Mouse (Mus musculus) common myeloid progenitor, adult 5-6 weeks (primary cell): ENCODE measurements around the gene Fgf10. TPM values are rescaled to one million over a fixed set of nuclear protein-coding genes. Genes with fewer than 3 reads are reported as not detected.

Source experiments
- ATAC-seq: replicated peaks from 2 replicates; pipeline ENCODE4 v1.8.0; 2016; ENCODE audit warnings: low read depth, mild to moderate bottlenecking, moderate TSS enrichment, inconsistent platforms; ENCODE audit not compliant: poor library complexity, severe bottlenecking
- total RNA-seq: library from RNA; stranded (forward); fragments of 200-1000, 187-1606 nt; gene quantifications from 2 replicates; pipeline ENCODE4 v1.2.3, GENCODE M21; 2017

The Fgf10 gene
- total RNA-seq, 1 experiment from 2014 or later: not detected

DNA sequence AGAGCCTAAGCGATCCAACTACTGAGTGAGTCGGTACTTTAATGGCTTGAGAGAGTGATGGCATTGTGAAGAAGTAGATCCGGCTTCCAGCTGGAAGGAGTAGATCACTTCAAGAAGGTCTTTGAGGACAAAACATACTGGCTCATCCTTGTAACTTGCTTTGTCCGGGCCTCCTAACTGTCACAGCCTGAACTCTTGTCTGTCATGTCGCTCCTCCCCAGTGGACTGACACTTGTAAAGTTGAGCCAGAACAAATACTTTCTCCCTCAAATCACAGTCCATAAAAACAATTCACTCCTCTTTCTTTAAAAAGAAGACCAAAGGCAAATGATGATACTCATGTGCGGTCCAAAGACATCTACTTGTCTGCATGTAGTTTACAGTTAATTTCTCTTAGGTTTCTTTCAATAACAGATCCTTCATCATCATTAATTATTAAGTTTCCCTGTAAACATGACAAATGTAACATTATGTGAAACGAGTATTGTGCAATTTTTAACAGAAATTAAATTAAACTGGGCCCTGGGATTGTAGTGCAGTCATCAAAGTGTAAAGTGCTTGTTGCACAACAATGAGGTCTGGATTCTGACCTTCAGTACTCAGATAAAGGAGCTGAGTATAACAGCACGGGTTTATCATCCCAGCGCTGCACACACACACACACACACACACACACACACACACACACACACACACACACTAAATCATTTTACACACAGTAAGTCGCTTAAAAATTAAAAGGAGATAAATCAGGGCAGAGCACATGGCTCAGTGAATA is 159.2 kb downstream of the Fgf10 start:
- ATAC-seq: no peak

DNA sequence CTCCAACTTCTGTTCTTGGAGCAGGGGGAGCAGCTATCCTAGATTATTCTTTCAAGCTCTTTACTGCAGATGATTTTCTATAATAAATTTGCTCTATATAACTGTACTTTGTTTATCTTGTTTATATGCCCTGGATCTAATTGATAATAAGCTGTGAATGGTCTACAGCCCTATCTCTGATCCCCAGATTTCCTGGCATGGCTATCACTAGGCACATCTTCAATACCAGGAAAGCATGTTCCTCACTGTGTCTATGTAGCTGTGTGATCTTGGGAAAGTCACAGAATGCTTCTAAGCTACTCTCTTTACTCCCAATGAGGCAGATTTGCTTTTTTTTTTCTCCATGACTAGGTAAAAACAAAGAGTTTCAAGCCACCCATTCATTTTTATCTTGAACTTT is 164.4 kb downstream of the Fgf10 start:
- no peak for ATAC-seq

DNA sequence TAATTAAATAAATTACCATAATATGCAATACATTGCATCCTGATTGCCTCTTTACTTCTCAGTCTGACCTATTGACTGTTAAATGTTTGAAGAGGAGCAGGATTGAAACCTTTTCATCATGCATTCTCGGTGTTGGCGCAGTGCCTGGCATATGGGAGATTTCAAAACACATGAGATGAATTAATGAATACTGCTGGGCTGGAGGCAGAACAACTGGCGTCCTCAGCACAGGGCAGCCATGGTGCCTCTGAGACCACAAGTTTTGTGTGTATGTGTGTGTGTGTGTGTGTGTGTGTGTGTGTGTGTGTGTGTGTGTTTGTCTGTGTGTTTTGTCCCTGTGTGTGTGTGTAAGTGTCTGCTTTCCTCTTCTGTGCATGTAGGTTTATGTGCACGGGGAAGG is 165.5 kb downstream of the Fgf10 start:
- no peak for ATAC-seq
